Mouse (Mus musculus) G1E (cell line): ENCODE measurements at regions not wholly inside any gene's neighbourhood (a gene's known extent, or its start where the extent isn't known, plus 50 kb on each side); places are given as distances from the start of the nearest gene placed in this dataset.

ENCODE experiments used
- ATAC-seq: 2 replicates; pipeline ENCODE4 v1.8.0; 2016; ENCODE audit warnings: mild to moderate bottlenecking; ENCODE audit not compliant: insufficient number of reproducible peaks, poor library complexity, low FRiP score, severe bottlenecking; ENCODE audit errors: extremely low read depth
- DNase-seq: peaks from one replicate; pipeline ENCODE4 v3.0.0; 2012; ENCODE audit warnings: low spot score
- H3K27me3 ChIP-seq: 2 replicates; pipeline ENCODE4 v1.6.1; 2012; ENCODE audit warnings: mild to moderate bottlenecking, low read length, inconsistent platforms; ENCODE audit not compliant: insufficient read depth
- H3K36me3 ChIP-seq: replicated peaks from 2 replicates; pipeline ENCODE3; 2012; ENCODE audit warnings: mild to moderate bottlenecking, inconsistent platforms
- H3K4me1 ChIP-seq: 2 replicates; pipeline ENCODE4 v1.6.1; 2012; ENCODE audit warnings: low read depth, low read length, inconsistent platforms, mixed read lengths; ENCODE audit not compliant: insufficient read depth
- H3K4me3 ChIP-seq: 2 replicates; pipeline ENCODE4 v1.5.1; 2012; ENCODE audit warnings: low read depth, mild to moderate bottlenecking, inconsistent platforms, low read length, moderate library complexity, mixed read lengths
- H3K9me3 ChIP-seq: replicated peaks from 2 replicates; pipeline ENCODE4 v1.6.1; 2012; ENCODE audit warnings: inconsistent platforms
- CTCF ChIP-seq: IDR thresholded peaks from 2 replicates; pipeline ENCODE4 v1.5.1; 2012; ENCODE audit warnings: low read depth, low read length, inconsistent platforms, mixed read lengths
- GATA1 ChIP-seq: IDR thresholded peaks from 2 replicates; pipeline ENCODE4 v1.6.1; 2012; ENCODE audit warnings: borderline replicate concordance, low read length, inconsistent platforms, mixed read lengths
- GATA2 ChIP-seq: IDR thresholded peaks from 2 replicates; pipeline ENCODE4 v1.6.1; 2012; ENCODE audit warnings: low read depth, low read length, inconsistent platforms, borderline replicate concordance
- POLR2AphosphoS5 ChIP-seq: IDR thresholded peaks from 2 replicates; pipeline ENCODE4 v1.6.1; 2012; ENCODE audit warnings: low read depth, low read length, inconsistent platforms; ENCODE audit not compliant: insufficient replicate concordance
- TAL1 ChIP-seq: conservative IDR thresholded peaks from 2 replicates; pipeline ENCODE4 v1.6.1; 2012; ENCODE audit warnings: low read depth, low read length, inconsistent platforms, mixed read lengths

DNA sequence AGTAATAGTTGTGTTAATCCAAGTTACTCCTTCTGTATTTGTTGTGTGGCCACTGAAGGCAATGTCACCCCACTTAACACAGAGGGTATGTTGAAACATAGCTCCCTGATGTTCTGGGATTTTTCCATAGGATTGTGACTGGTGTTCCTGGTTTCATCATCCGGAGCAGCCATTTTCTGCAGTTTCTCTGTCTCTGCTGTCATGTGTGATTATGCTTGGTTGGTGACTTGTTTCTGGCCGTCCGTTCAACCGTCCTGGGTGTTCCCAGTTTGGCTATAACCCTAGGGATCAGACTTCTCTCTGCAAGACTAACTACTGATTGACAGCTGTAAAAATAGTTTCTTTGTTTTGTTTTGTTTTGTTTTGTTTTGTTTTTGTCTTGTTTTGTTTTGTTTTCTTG, 98.1 kb upstream of the Rpl34 start:
- H3K36me3 ChIP-seq, result no peaks in the 10 kb centered on the region
- TF ChIP-seq TAL1 (no peak), CTCF (no peak), GATA2 (no peak), POLR2AphosphoS5 (no peak)

DNA sequence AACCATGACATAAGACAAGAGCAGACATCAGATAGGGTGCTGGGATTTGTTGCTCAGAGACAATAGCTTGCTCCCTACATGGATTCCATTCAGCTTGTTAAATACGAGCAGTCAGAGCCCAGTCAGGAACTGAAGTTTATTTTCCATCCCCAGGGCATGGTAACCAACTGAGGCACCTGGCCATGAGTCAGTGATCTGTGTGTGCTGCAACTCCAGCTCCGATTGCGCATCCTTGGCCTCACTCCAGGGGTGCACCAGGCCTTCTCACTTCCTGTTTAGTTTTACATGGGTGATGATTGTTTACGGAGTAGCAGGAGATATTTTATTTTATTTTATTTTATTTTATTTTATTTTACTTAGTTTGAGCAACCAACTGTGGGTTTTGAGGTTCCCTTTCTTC, 97.7 kb upstream of the Rpl34 start:
- TF ChIP-seq GATA2 (no peak), POLR2AphosphoS5 (no peak), CTCF (no peak), TAL1 (no peak), GATA1 (no peak)
- H3K27me3 ChIP-seq, result no peaks in the 10 kb centered on the region
- peaks cover 38% of the 10 kb centered on the region for H3K9me3 ChIP-seq
- no peak for DNase-seq
- H3K4me1 ChIP-seq, result no peaks in the 10 kb centered on the region
- H3K36me3 ChIP-seq, result no peaks in the 10 kb centered on the region
- H3K4me3 ChIP-seq, result no peak overlapping the region
- no peak for ATAC-seq

More for the DNA sequence above, 98.1 kb upstream of the Rpl34 start:
- Histone ChIP-seq H3K9me3 (peaks cover 39% of the 10 kb centered on the region), H3K4me3 (no peak overlapping the region), H3K4me1 (no peaks in the 10 kb centered on the region), H3K27me3 (no peaks in the 10 kb centered on the region)
- DNase-seq, result no peak
- no peak for ATAC-seq

DNA sequence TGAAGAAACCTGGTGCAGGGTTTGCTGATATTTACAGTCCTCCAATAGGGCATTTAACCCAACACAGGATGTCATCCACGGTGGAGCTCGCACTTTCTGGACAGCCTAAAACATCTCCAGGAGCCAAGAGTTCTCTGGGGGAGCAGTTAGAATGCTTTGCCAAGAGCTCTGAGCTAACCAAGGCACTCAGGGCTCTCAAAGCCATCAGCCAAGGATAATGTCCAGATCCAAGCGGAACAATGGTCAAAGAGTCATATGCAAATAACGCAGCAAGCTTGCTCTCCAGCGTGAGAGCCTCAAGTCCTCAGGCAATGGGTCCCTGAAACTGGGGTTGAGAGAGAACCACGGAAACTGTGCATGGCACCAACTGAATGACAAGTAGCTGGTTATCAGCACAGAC, 96.8 kb upstream of the Rpl34 start:
- ATAC-seq (no peak), DNase-seq (no peak)
- H3K36me3 ChIP-seq, result no peaks in the 10 kb centered on the region
- no peaks in the 10 kb centered on the region for H3K27me3 ChIP-seq
- no peak for TF ChIP-seq CTCF
- no peak for TF ChIP-seq GATA1
- no peak for TF ChIP-seq POLR2AphosphoS5
- TF ChIP-seq TAL1, result no peak
- no peak for TF ChIP-seq GATA2
- H3K4me1 ChIP-seq, result no peaks in the 10 kb centered on the region
- peaks cover 33% of the 10 kb centered on the region for H3K9me3 ChIP-seq
- H3K4me3 ChIP-seq, result no peak overlapping the region

DNA sequence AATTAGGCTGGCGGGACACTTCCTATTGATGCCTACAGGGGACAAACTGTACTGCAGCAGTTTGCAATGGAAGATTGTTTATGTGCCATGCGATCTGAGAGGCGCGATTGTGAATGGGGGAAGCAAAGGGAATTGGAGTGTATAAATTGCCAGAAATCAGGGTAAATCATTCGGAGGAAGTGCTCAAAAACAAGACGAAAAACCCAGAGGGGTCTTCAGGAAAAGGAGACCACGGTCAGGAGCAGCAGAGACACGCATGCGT, 89.6 kb upstream of the Rpl34 start:
- Histone ChIP-seq H3K4me1 (no peaks in the 10 kb centered on the region), H3K9me3 (peaks cover 21% of the 10 kb centered on the region), H3K36me3 (no peaks in the 10 kb centered on the region), H3K4me3 (no peak overlapping the region), H3K27me3 (no peaks in the 10 kb centered on the region)
- ATAC-seq, result no peak
- TF ChIP-seq GATA2 (no peak), TAL1 (no peak), GATA1 (no peak), CTCF (no peak), POLR2AphosphoS5 (no peak)
- DNase-seq, result no peak

DNA sequence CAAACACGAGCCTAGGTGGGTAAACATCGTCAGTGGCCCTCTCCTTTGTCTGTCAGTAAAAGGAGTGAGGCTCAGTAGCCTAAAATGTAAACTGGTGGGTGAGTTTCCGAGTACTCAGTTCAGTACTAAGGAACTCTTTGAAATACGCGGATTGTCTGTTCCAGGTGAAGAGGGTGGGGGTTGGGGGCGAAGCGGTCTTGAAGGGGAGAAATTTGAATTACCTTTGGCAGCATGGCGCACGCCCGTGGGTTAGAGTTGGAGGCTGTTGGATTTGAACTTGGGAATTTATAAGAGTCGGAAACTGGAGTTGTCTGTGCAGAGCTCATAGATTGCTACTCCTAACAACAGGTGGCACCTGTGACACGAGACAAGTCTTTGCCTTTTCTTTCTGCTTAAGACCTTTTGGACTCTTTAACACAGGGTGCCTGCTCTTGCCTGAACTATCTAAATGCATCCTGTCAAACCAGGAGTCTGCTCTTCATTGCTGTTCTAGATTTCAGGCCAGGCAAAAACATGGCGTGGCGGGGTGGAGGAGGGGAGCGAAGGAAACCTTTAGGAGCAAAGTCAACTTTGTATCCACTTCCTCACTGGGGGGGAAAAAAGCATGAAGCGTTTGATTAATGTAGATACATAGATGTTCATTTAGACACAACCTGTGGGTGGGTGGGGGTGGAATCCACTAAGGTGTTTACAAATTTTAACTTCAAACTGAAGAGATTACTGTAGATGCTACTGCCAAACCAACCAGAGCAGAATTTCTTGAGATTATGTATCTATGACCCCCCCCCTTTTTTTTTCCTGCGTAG, 89.0 kb upstream of the Rpl34 start:
- no peaks in the 10 kb centered on the region for H3K27me3 ChIP-seq
- ATAC-seq (no peak), DNase-seq (no peak)
- H3K9me3 ChIP-seq, result peaks cover 21% of the 10 kb centered on the region
- no peaks in the 10 kb centered on the region for H3K4me1 ChIP-seq
- no peaks in the 10 kb centered on the region for H3K36me3 ChIP-seq
- H3K4me3 ChIP-seq, result no peak overlapping the region
- TF ChIP-seq TAL1 (no peak), CTCF (no peak)

DNA sequence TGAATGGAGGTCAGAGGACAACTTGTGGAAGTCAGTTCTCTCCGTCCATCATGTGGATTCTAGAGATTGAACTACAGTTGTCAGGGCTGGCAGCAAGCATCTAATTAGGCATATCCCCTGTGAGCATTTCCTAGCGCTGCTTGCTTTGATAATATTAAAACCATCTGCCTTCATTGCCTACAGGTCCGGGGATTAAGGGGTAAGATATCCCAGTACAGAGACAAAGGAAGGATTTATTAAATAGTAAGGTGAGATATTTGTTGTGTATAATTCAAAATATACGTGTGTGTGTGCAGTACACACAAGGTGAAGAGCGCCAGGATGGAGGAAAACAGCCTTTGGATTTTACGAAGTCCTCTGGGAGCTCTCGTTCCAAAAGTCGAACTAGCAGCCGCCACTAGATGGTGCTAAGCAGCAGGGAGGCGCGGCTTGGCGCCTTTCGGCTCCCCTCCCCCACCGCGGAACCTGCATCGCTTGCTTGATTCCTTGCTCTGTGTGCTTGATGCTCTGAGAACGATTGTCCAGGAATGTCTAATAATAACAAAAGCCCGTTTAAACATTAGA, 88.4 kb upstream of the Rpl34 start:
- H3K36me3 ChIP-seq, result no peaks in the 10 kb centered on the region
- ATAC-seq (no peak), DNase-seq (no peak)
- H3K4me1 ChIP-seq, result no peaks in the 10 kb centered on the region
- H3K9me3 ChIP-seq, result peaks cover 23% of the 10 kb centered on the region
- no peak overlapping the region for H3K4me3 ChIP-seq
- TF ChIP-seq POLR2AphosphoS5, result no peak
- TF ChIP-seq TAL1, result no peak
- no peak for TF ChIP-seq GATA2
- TF ChIP-seq CTCF, result no peak
- TF ChIP-seq GATA1, result no peak
- H3K27me3 ChIP-seq, result no peaks in the 10 kb centered on the region
